Mouse (Mus musculus) megakaryocyte progenitor cell, adult 5-6 weeks (primary cell): Measurements from ENCODE around the gene Adarb1. TPM values are rescaled to one million over a fixed set of nuclear protein-coding genes. Genes with fewer than 3 reads are reported as not detected.

ENCODE experiments used
- total RNA-seq, 2 experiments: library from RNA; stranded (forward) in 1 of 2; stranded (reverse) in 1 of 2; fragments of 157-497, 149-512 nt in 1 of 2; fragments of 200-1000 nt in 1 of 2; gene quantifications; 2 replicates each; pipeline versions ENCODE4 v1.2.3 to v1.2.4; 2015 to 2017

Adarb1 gene
- total RNA-seq, 2 experiments from 2014 or later = 0.17 to 1.6 TPM

Other genes starting within 250 kb of the Adarb1 start
- 11.5 and 12.0 TPM in 2 replicates for gene Pofut2, start 159.1 kb downstream of the Adarb1 start, total RNA-seq (2015)
- gene Pofut2, start 159.1 kb downstream of the Adarb1 start, total RNA-seq (2017) = 15.0 and 15.8 TPM in 2 replicates
- 9.1 and 9.9 TPM in 2 replicates for gene Fam207a, start 97.5 kb upstream of the Adarb1 start, total RNA-seq (2015)
- 28.8 and 38.1 TPM in 2 replicates for gene Fam207a, start 97.5 kb upstream of the Adarb1 start, total RNA-seq (2017)
- 37.2 and 37.9 TPM in 2 replicates for gene Itgb2, start 112.0 kb upstream of the Adarb1 start, total RNA-seq (2015)
- 35.1 and 42.0 TPM in 2 replicates for gene Itgb2, start 112.0 kb upstream of the Adarb1 start, total RNA-seq (2017)
- gene Pttg1ip, start 163.4 kb upstream of the Adarb1 start, total RNA-seq (2015) = 54.1 and 60.0 TPM in 2 replicates
- 31.8 and 37.6 TPM in 2 replicates for gene Pttg1ip, start 163.4 kb upstream of the Adarb1 start, total RNA-seq (2017)
- 34.5 and 38.8 TPM in 2 replicates for gene Sumo3, start 187.8 kb upstream of the Adarb1 start, total RNA-seq (2015)
- gene Sumo3, start 187.8 kb upstream of the Adarb1 start, total RNA-seq (2017) = 187 and 212 TPM in 2 replicates
- gene Gm49325, start 187.9 kb upstream of the Adarb1 start, total RNA-seq (2015) = not detected in 2 replicates
- gene Gm49325, start 187.9 kb upstream of the Adarb1 start, total RNA-seq (2017) = 1.1 TPM in 1 of 2 replicates, not detected in the other
- gene Ube2g2, start 204.0 kb upstream of the Adarb1 start, total RNA-seq (2015) = 22.8 and 25.1 TPM in 2 replicates
- 30.4 and 34.2 TPM in 2 replicates for gene Ube2g2, start 204.0 kb upstream of the Adarb1 start, total RNA-seq (2017)